Mouse (Mus musculus) heart, embryonic 15.5 days (tissue): Measurements from ENCODE around the gene Map3k5. TPM values are rescaled to one million over a fixed set of nuclear protein-coding genes. Genes with fewer than 3 reads are reported as not detected.
"Not testable (repeated sequence)": the region's sequence is repeated elsewhere in the genome, so short reads cannot be mapped to it uniquely, and the experiment has no call there.

Source experiments
- ATAC-seq: fragments of 200-750 bp; cut with Nextera tagmentation; replicated peaks from 2 replicates; pipeline ENCODE4 v1.8.0; 2017; ENCODE audit warnings: low read depth, moderate TSS enrichment; ENCODE audit not compliant: insufficient number of reproducible peaks, insufficient read depth, low FRiP score
- H3K27ac ChIP-seq: fragments of 300-500 bp; sonication (generic); 2 replicates; pipeline ENCODE4 v1.5.1; 2015; ENCODE audit warnings: mild to moderate bottlenecking, inconsistent platforms
- H3K27me3 ChIP-seq: fragments of 300-500 bp; sonication (generic); 2 replicates; pipeline ENCODE4 v1.6.1; 2015; ENCODE audit warnings: inconsistent platforms
- H3K36me3 ChIP-seq: fragments of 300-500 bp; sonication (generic); 2 replicates; pipeline ENCODE4 v1.6.1; 2015; ENCODE audit warnings: mild to moderate bottlenecking, inconsistent platforms
- H3K4me1 ChIP-seq: fragments of 300-500 bp; sonication (generic); replicated peaks from 2 replicates; pipeline ENCODE4 v1.6.1; 2015; ENCODE audit warnings: inconsistent platforms
- H3K4me2 ChIP-seq: fragments of 300-500 bp; sonication (generic); 2 replicates; pipeline ENCODE4 v1.6.1; 2015; ENCODE audit warnings: inconsistent platforms, mild to moderate bottlenecking, moderate library complexity
- H3K4me3 ChIP-seq: fragments of 300-500 bp; sonication (generic); 2 replicates; pipeline ENCODE4 v1.5.1; 2015; ENCODE audit warnings: mild to moderate bottlenecking, inconsistent platforms
- H3K9ac ChIP-seq: fragments of 300-500 bp; sonication (generic); 2 replicates; pipeline ENCODE4 v1.6.1; 2015; ENCODE audit warnings: mild to moderate bottlenecking, inconsistent platforms
- H3K9me3 ChIP-seq: fragments of 300-500 bp; sonication (generic); replicated peaks from 2 replicates; pipeline ENCODE4 v1.6.1; 2016; ENCODE audit warnings: inconsistent platforms
- WGBS: fragments of 180-500 bp; shearing (Covaris S2); methylation state at CpG from one replicate; pipeline ENCODE4 v1.1.7; 2015; ENCODE audit warnings: mixed read lengths; 5-methylcytosine and 5-hydroxymethylcytosine counted together
- polyA plus RNA-seq: library from polyadenylated mRNA; unstranded; fragments of >200 nt; fragmentation: Nextera tagmentation; extraction: Ambion mirVana; gene quantifications from 2 replicates; pipeline ENCODE4 v1.2.1, GENCODE M21; 2015

The Map3k5 gene
- polyA plus RNA-seq, 1 experiment from 2014 or later: 2.6 TPM

- no peak for ATAC-seq
- Histone ChIP-seq H3K9ac (no peak overlapping the region), H3K9me3 (no peaks in the 10 kb centered on the region), H3K27ac (no peak overlapping the region), H3K4me1 (peaks cover 16% of the 10 kb centered on the region), H3K4me2 (no peak overlapping the region), H3K36me3 (no peaks in the 10 kb centered on the region), H3K4me3 (no peak overlapping the region), H3K27me3 (no peaks in the 10 kb centered on the region)
- WGBS: 74% methylated on average over 8 of the region's 8 CpGs
These were observed 34.2 kb downstream of the Map3k5 start for GRCm38 (mm10) chr10:19968445-19968844.

GRCm38 (mm10) chr10:19969831-19970460 is 35.7 kb downstream of the Map3k5 start:
- 82% methylated on average over 14 of the region's 14 CpGs for WGBS
- H3K27me3 ChIP-seq: no peaks in the 10 kb centered on the region
- no peak overlapping the region for H3K4me3 ChIP-seq
- no peak overlapping the region for H3K4me2 ChIP-seq
- H3K27ac ChIP-seq: no peak overlapping the region
- no peak overlapping the region for H3K9ac ChIP-seq
- H3K36me3 ChIP-seq: no peaks in the 10 kb centered on the region
- H3K4me1 ChIP-seq: peaks cover 21% of the 10 kb centered on the region
- ATAC-seq: no peak
- no peaks in the 10 kb centered on the region for H3K9me3 ChIP-seq

GRCm38 (mm10) chr10:19971491-19971890 is 37.2 kb downstream of the Map3k5 start:
- not testable (repeated sequence) for H3K4me3 ChIP-seq, H3K27ac ChIP-seq, ATAC-seq, H3K36me3 ChIP-seq, H3K9me3 ChIP-seq, H3K27me3 ChIP-seq, H3K9ac ChIP-seq, H3K4me2 ChIP-seq
- 60% methylated on average over 6 of the region's 7 CpGs for WGBS
- H3K4me1 ChIP-seq: peaks cover 11% of the 10 kb centered on the region

DNA sequence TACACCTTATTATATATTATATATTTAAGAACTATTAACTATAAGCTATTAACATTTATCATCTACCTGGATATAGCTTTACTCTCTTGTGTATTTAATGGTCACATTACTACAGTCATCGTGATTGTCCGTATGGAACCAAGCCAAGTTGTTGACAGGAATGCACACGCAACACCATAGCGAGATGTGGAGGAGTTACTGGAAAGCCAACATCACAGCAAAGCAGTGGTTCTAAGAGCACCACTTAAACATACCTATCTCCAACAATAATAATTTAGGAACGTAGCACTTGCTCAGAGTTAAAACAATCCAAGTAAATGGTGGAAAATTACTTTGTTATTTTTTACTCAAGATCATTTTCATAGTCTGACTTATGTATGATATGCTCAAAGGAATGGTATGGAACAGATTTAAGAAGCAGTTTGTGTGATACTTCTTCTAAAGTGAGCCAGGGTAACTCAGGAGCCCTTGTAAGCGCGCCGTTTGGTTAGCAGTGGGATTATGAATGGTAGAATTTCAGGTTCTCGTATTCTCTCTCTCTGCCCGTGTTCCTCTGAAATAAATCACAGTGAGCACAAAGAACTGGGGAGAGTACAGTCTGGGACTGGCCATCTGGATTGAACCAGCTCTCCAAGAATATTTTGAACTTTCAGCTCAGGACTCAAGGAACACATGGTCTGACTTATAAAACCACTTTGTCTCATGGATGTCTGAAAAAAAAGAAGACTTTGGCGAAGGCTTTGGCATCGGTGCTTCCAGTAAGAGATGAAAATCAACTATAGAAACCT is 39.2 kb downstream of the Map3k5 start:
- H3K9ac ChIP-seq: no peak overlapping the region
- 56% methylated on average over 12 of the region's 12 CpGs for WGBS

DNA sequence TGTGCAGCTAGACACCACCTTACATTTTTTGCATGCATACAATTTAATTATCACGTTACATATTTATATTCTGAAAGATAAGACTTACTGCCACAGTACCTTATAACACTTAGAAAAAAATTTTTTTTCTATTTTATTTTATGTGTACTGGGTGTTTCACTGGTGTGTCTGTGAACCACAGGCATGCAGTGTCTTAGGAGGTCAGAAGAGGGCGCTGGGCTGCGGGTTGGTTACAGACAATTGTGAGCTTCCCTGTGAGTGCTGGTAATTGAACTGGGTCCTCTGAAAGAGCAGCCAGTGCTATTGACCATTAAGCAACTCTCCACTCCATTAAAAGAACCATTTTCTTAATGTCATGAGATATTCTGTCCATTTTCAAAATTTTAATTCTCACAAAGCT is 43.3 kb downstream of the Map3k5 start:
- Histone ChIP-seq H3K27me3 (no peaks in the 10 kb centered on the region), H3K4me3 (no peak overlapping the region), H3K4me2 (no peak overlapping the region), H3K9ac (no peak overlapping the region), H3K27ac (no peak overlapping the region), H3K9me3 (no peaks in the 10 kb centered on the region), H3K4me1 (peaks cover 22% of the 10 kb centered on the region), H3K36me3 (no peaks in the 10 kb centered on the region)
- WGBS: 73% methylated on average over 3 of the region's 3 CpGs
- no peak for ATAC-seq

More for the DNA sequence above, 39.2 kb downstream of the Map3k5 start:
- no peak overlapping the region for H3K27ac ChIP-seq
- H3K4me3 ChIP-seq: no peak overlapping the region
- peaks cover 20% of the 10 kb centered on the region for H3K4me1 ChIP-seq
- no peaks in the 10 kb centered on the region for H3K27me3 ChIP-seq
- no peak for ATAC-seq
- no peak overlapping the region for H3K4me2 ChIP-seq
- H3K36me3 ChIP-seq: no peaks in the 10 kb centered on the region
- H3K9me3 ChIP-seq: no peaks in the 10 kb centered on the region

DNA sequence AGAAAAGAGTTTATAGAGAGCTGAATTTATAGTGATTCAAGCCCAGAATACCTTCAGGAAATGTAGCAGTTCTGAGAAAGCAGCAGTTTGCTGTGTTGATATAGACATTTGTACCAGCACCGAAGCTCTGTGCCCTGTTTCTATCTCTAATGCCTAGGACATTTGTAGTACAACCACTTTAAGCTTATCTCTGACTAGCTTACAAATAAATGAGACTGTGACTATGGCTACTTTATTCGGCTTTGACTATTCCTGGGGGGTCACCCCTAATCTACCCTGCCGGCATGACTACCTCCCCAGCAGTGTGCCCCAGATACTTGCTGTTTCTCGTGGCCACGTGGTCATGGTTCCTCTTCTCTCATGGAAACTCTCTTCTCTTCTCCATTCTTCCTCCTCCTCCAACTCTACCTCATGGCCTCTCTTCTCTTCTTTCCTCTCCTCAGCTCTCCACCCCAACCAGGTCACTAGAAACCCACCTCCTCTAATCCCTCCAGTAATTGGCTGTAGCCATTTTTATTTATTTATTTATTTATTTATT is 44.5 kb downstream of the Map3k5 start:
- H3K9ac ChIP-seq: no peak overlapping the region
- H3K4me2 ChIP-seq: peak overlapping the region; percentile 20; the same call in 1 of the 2 replicates
- 46% methylated on average over 5 of the region's 5 CpGs for WGBS
- H3K9me3 ChIP-seq: no peaks in the 10 kb centered on the region
- no peaks in the 10 kb centered on the region for H3K36me3 ChIP-seq
- H3K27ac ChIP-seq: peak overlapping the region; percentile 46; the same call in 1 of the 2 replicates
- ATAC-seq: no peak; the same call in 1 of the 2 replicates
- H3K4me3 ChIP-seq: no peak overlapping the region
- H3K27me3 ChIP-seq: no peaks in the 10 kb centered on the region
- H3K4me1 ChIP-seq: peaks cover 22% of the 10 kb centered on the region

DNA sequence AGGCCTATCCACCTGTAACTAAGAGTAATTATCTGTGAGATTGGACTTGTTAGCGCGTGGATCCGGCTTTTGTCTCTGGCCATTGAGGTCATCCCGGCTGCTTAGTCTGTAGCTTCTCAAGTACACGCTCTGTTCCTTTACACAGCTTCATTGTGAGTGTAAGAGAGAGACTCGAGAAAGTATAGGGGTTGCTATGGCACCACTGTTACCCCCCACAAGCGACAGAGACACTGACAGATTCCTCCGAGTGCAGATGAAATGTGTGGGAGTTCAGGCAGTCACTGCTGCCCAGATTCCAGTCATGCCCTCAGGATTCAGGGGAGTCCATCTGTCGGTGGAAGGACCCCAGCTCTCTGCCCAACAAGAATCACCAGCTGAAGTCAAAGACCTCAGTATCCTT is 53.5 kb downstream of the Map3k5 start:
- WGBS: 71% methylated on average over 9 of the region's 9 CpGs
- Histone ChIP-seq H3K36me3 (no peaks in the 10 kb centered on the region), H3K4me3 (no peak overlapping the region), H3K4me1 (peaks cover 10% of the 10 kb centered on the region), H3K27me3 (no peaks in the 10 kb centered on the region), H3K4me2 (no peak overlapping the region), H3K9ac (no peak overlapping the region), H3K27ac (no peak overlapping the region), H3K9me3 (no peaks in the 10 kb centered on the region)
- no peak for ATAC-seq

- no peak overlapping the region for H3K4me2 ChIP-seq
- no peak for ATAC-seq
- no peaks in the 10 kb centered on the region for H3K36me3 ChIP-seq
- H3K9me3 ChIP-seq: no peaks in the 10 kb centered on the region
- H3K9ac ChIP-seq: no peak overlapping the region
- H3K27ac ChIP-seq: no peak overlapping the region
- no peak overlapping the region for H3K4me3 ChIP-seq
- peaks cover 18% of the 10 kb centered on the region for H3K4me1 ChIP-seq
- H3K27me3 ChIP-seq: no peaks in the 10 kb centered on the region
- 74% methylated on average over 6 of the region's 6 CpGs for WGBS
These were observed 55.7 kb downstream of the Map3k5 start for GRCm38 (mm10) chr10:19989986-19990385.

DNA sequence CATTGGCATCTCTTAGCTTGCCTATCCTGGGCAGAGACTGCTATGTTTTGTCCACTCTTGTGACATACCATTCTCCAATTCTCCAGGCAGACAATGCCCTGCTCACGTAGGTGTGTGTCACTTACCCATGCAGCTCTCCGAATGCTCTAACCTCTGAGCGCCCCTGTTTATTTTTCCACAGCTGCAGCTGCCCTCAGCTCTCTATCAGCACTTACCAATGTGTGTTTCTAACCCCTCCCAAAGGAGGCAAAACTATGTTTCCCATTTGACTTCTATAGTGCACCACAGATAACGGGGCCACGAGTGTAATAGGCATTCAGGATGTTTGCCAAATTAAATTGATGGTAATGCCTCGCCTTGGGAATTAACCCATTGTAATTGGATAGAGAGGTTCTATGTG is 56.4 kb downstream of the Map3k5 start:
- Histone ChIP-seq H3K36me3 (no peaks in the 10 kb centered on the region), H3K4me3 (no peak overlapping the region), H3K4me1 (peaks cover 23% of the 10 kb centered on the region), H3K9me3 (no peaks in the 10 kb centered on the region), H3K27me3 (no peaks in the 10 kb centered on the region), H3K27ac (no peak overlapping the region), H3K9ac (no peak overlapping the region), H3K4me2 (no peak overlapping the region)
- WGBS: 34% methylated on average over 6 of the region's 6 CpGs
- no peak for ATAC-seq

GRCm38 (mm10) chr10:19991237-19991865 is 57.1 kb downstream of the Map3k5 start:
- H3K4me1 ChIP-seq: peaks cover 25% of the 10 kb centered on the region
- 70% methylated on average over 3 of the region's 3 CpGs for WGBS
- H3K27me3 ChIP-seq: no peaks in the 10 kb centered on the region
- no peak overlapping the region for H3K4me2 ChIP-seq
- no peak overlapping the region for H3K9ac ChIP-seq
- H3K4me3 ChIP-seq: no peak overlapping the region
- H3K36me3 ChIP-seq: no peaks in the 10 kb centered on the region
- no peak overlapping the region for H3K27ac ChIP-seq
- no peak for ATAC-seq
- no peaks in the 10 kb centered on the region for H3K9me3 ChIP-seq

DNA sequence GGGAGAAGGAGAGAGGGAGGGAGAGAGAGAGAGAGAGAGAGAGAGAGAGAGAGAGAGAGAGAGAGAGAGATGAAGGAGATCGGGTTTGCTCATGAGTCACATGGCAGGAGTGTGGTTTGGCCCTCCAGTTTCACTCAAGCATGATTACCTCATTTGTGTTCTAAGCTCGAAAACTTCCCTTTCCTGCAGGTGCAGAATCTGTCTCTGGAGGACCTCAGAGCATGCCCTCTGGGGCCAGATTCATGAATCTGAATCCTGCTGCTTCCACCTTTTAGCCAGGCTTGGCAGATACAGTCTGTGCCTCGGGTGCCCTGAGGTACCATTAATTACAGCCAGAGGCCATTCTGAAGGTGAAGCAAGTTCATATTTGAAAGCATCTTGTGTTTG is 57.6 kb downstream of the Map3k5 start:
- Histone ChIP-seq H3K9ac (no peak overlapping the region), H3K4me2 (no peak overlapping the region), H3K36me3 (no peaks in the 10 kb centered on the region), H3K4me3 (no peak overlapping the region), H3K9me3 (no peaks in the 10 kb centered on the region), H3K27me3 (no peaks in the 10 kb centered on the region), H3K4me1 (peaks cover 25% of the 10 kb centered on the region), H3K27ac (no peak overlapping the region)
- 33% methylated on average over 3 of the region's 3 CpGs for WGBS
- ATAC-seq: no peak
